Mouse (Mus musculus) kidney, adult 2 months (tissue): Measurements from ENCODE around the gene Zfp213.
"Not testable (repeated sequence)": the region's sequence is repeated elsewhere in the genome, so short reads cannot be mapped to it uniquely, and the experiment has no call there.

Source experiments
- CTCF ChIP-seq: fragments of 200-500 bp; conservative IDR thresholded peaks from 2 replicates; pipeline ENCODE4 v1.5.1; 2011; ENCODE audit warnings: low read depth, mild to moderate bottlenecking, control low read depth, low read length, moderate library complexity, mixed read lengths; ENCODE audit not compliant: insufficient read depth, insufficient read length
- POLR2A ChIP-seq: fragments of 200-500 bp; IDR thresholded peaks from one replicate; pipeline ENCODE4 v1.6.1; 2011; ENCODE audit warnings: low read depth, low read length, control low read depth

DNA sequence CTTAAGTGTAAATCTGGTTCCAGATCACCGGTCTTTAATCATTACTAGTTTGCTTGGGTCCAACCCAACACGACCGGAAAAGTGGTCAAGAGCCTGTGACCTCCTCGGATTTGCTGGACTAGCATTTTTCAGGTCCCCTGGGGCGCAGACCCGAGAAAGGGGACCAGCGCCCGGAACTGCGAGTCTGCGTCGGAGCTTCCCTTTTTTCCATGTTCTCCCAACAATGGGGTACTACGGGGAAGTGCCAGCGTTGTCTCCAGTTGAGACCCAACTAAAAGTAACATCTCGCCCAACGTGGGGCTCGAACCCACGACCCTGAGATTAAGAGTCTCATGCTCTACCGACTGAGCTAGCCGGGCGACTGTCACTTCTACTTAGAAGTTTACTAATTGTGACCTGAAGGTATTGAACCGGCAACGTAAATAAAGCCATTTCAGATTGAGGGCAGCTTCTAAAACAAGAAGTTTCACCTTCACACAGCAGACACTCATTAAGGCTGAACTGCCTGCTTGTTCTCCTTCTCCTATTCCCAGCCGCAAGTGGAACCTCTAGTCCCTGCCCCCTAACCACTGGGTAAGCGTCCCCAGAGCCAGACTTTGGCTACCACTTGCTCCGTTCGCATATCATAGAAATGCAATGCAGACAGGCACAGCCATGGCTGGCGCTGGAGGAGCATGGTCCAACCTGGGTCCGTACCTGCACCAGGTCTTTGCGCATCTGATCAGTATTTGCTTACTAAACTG, 28.8 kb downstream of the Zfp213 start:
- not testable (repeated sequence) for TF ChIP-seq CTCF, POLR2A
